Mouse (Mus musculus): ENCODE data around the gene Ank3.

Ank3 gene

GRCm38 (mm10) chr10:69478831-69479230 is 80.3 kb downstream of the Ank3 start:
- Histone ChIP-seq H3K27me3 (ENCODE audit: control insufficient read depth, insufficient read depth, low read length, poor library complexity, severe bottlenecking) (no peaks in the 10 kb centered on the region), H3K36me3 (ENCODE audit: control insufficient read depth, insufficient read depth, low read length, poor library complexity, severe bottlenecking) (no peaks in the 10 kb centered on the region)
- DNase-seq (ENCODE audit: low read depth, low spot score), result no peak

GRCm38 (mm10) chr10:69485191-69485786 is 86.7 kb downstream of the Ank3 start:
- Histone ChIP-seq H3K36me3 (ENCODE audit: control insufficient read depth, insufficient read depth, low read length, poor library complexity, severe bottlenecking) (no peaks in the 10 kb centered on the region), H3K27me3 (ENCODE audit: control insufficient read depth, insufficient read depth, low read length, poor library complexity, severe bottlenecking) (no peaks in the 10 kb centered on the region)
- no peak for DNase-seq (ENCODE audit: low read depth, low spot score)

GRCm38 (mm10) chr10:69490182-69490581 is 91.6 kb downstream of the Ank3 start:
- H3K27me3 ChIP-seq (ENCODE audit: control insufficient read depth, insufficient read depth, low read length, poor library complexity, severe bottlenecking), result no peaks in the 10 kb centered on the region
- no peak for DNase-seq (ENCODE audit: low read depth, low spot score)
- no peaks in the 10 kb centered on the region for H3K36me3 ChIP-seq (ENCODE audit: control insufficient read depth, insufficient read depth, low read length, poor library complexity, severe bottlenecking)

GRCm38 (mm10) chr10:69491975-69492374 is 93.4 kb downstream of the Ank3 start:
- Histone ChIP-seq H3K27me3 (ENCODE audit: control insufficient read depth, insufficient read depth, low read length, poor library complexity, severe bottlenecking) (no peaks in the 10 kb centered on the region), H3K36me3 (ENCODE audit: control insufficient read depth, insufficient read depth, low read length, poor library complexity, severe bottlenecking) (no peaks in the 10 kb centered on the region)
- DNase-seq (ENCODE audit: low read depth, low spot score), result no peak

GRCm38 (mm10) chr10:69497382-69497781 is 98.8 kb downstream of the Ank3 start:
- no peaks in the 10 kb centered on the region for H3K27me3 ChIP-seq (ENCODE audit: control insufficient read depth, insufficient read depth, low read length, poor library complexity, severe bottlenecking)

GRCm38 (mm10) chr10:69500171-69500860 is 101.7 kb downstream of the Ank3 start:
- Histone ChIP-seq H3K27me3 (ENCODE audit: control insufficient read depth, insufficient read depth, low read length, poor library complexity, severe bottlenecking) (no peaks in the 10 kb centered on the region), H3K36me3 (ENCODE audit: control insufficient read depth, insufficient read depth, low read length, poor library complexity, severe bottlenecking) (no peaks in the 10 kb centered on the region)
- no peak for DNase-seq (ENCODE audit: low read depth, low spot score)

More at GRCm38 (mm10) chr10:69497382-69497781, 98.8 kb downstream of the Ank3 start:
- no peak for DNase-seq (ENCODE audit: low read depth, low spot score)
- no peaks in the 10 kb centered on the region for H3K36me3 ChIP-seq (ENCODE audit: control insufficient read depth, insufficient read depth, low read length, poor library complexity, severe bottlenecking)

GRCm38 (mm10) chr10:69503791-69504190 is 105.2 kb downstream of the Ank3 start:
- H3K36me3 ChIP-seq (ENCODE audit: control insufficient read depth, insufficient read depth, low read length, poor library complexity, severe bottlenecking), result no peaks in the 10 kb centered on the region
- no peaks in the 10 kb centered on the region for H3K27me3 ChIP-seq (ENCODE audit: control insufficient read depth, insufficient read depth, low read length, poor library complexity, severe bottlenecking)
- no peak for DNase-seq (ENCODE audit: low read depth, low spot score)

GRCm38 (mm10) chr10:69507719-69508118 is 109.1 kb downstream of the Ank3 start:
- no peaks in the 10 kb centered on the region for H3K27me3 ChIP-seq (ENCODE audit: control insufficient read depth, insufficient read depth, low read length, poor library complexity, severe bottlenecking)

GRCm38 (mm10) chr10:69510392-69510791 is 111.8 kb downstream of the Ank3 start:
- no peak for DNase-seq (ENCODE audit: low read depth, low spot score)
- Histone ChIP-seq H3K36me3 (ENCODE audit: control insufficient read depth, insufficient read depth, low read length, poor library complexity, severe bottlenecking) (no peaks in the 10 kb centered on the region), H3K27me3 (ENCODE audit: control insufficient read depth, insufficient read depth, low read length, poor library complexity, severe bottlenecking) (no peaks in the 10 kb centered on the region)

More at GRCm38 (mm10) chr10:69507719-69508118, 109.1 kb downstream of the Ank3 start:
- H3K36me3 ChIP-seq (ENCODE audit: control insufficient read depth, insufficient read depth, low read length, poor library complexity, severe bottlenecking), result no peaks in the 10 kb centered on the region
- no peak for DNase-seq (ENCODE audit: low read depth, low spot score)

- Histone ChIP-seq H3K36me3 (ENCODE audit: control insufficient read depth, insufficient read depth, low read length, poor library complexity, severe bottlenecking) (no peaks in the 10 kb centered on the region), H3K27me3 (ENCODE audit: control insufficient read depth, insufficient read depth, low read length, poor library complexity, severe bottlenecking) (no peaks in the 10 kb centered on the region)
- no peak for DNase-seq (ENCODE audit: low read depth, low spot score)
These were observed 112.7 kb downstream of the Ank3 start for GRCm38 (mm10) chr10:69511234-69511633.

GRCm38 (mm10) chr10:69521977-69522376 is 123.4 kb downstream of the Ank3 start:
- DNase-seq (ENCODE audit: low read depth, low spot score), result no peak
- H3K27me3 ChIP-seq (ENCODE audit: control insufficient read depth, insufficient read depth, low read length, poor library complexity, severe bottlenecking), result no peaks in the 10 kb centered on the region
- no peaks in the 10 kb centered on the region for H3K36me3 ChIP-seq (ENCODE audit: control insufficient read depth, insufficient read depth, low read length, poor library complexity, severe bottlenecking)

- DNase-seq (ENCODE audit: low read depth, low spot score), result no peak
- Histone ChIP-seq H3K36me3 (ENCODE audit: control insufficient read depth, insufficient read depth, low read length, poor library complexity, severe bottlenecking) (no peaks in the 10 kb centered on the region), H3K27me3 (ENCODE audit: control insufficient read depth, insufficient read depth, low read length, poor library complexity, severe bottlenecking) (no peaks in the 10 kb centered on the region)
These were observed 124.6 kb downstream of the Ank3 start for GRCm38 (mm10) chr10:69523202-69523601.

- no peak for DNase-seq (ENCODE audit: low read depth, low spot score)
- Histone ChIP-seq H3K27me3 (ENCODE audit: control insufficient read depth, insufficient read depth, low read length, poor library complexity, severe bottlenecking) (no peaks in the 10 kb centered on the region), H3K36me3 (ENCODE audit: control insufficient read depth, insufficient read depth, low read length, poor library complexity, severe bottlenecking) (no peaks in the 10 kb centered on the region)
These were observed 128.7 kb downstream of the Ank3 start for GRCm38 (mm10) chr10:69527318-69527717.

- H3K36me3 ChIP-seq (ENCODE audit: control insufficient read depth, insufficient read depth, low read length, poor library complexity, severe bottlenecking), result no peaks in the 10 kb centered on the region
- no peak for DNase-seq (ENCODE audit: low read depth, low spot score)
- peaks cover 2% of the 10 kb centered on the region; the same call in 1 of the 2 replicates for H3K27me3 ChIP-seq (ENCODE audit: control insufficient read depth, insufficient read depth, low read length, poor library complexity, severe bottlenecking)
These were observed 130.2 kb downstream of the Ank3 start for GRCm38 (mm10) chr10:69528746-69529145.

- H3K27me3 ChIP-seq (ENCODE audit: control insufficient read depth, insufficient read depth, low read length, poor library complexity, severe bottlenecking), result peaks cover 2% of the 10 kb centered on the region; the same call in 1 of the 2 replicates
- no peak for DNase-seq (ENCODE audit: low read depth, low spot score)
- no peaks in the 10 kb centered on the region for H3K36me3 ChIP-seq (ENCODE audit: control insufficient read depth, insufficient read depth, low read length, poor library complexity, severe bottlenecking)
These were observed 131.8 kb downstream of the Ank3 start for GRCm38 (mm10) chr10:69530326-69530725.

Data from splenic B cell, adult 2 months (primary cell).